Mouse (Mus musculus) spleen, adult 2 months (tissue): ENCODE measurements at regions not wholly inside any gene's neighbourhood (a gene's known extent, or its start where the extent isn't known, plus 50 kb on each side); places are given as distances from the start of the nearest gene placed in this dataset.

Experiments
- DNase-seq, 2 experiments: peaks; one replicate each; pipeline versions ENCODE4 v3.0.0 to v3.0.0-alpha.2; 2012 to 2021; ENCODE audit warnings: low spot score in 2 of 2, low read depth in 1 of 2
- H3K27ac ChIP-seq: fragments of 200-500 bp; 2 replicates; pipeline ENCODE4 v1.5.1; 2012; ENCODE audit warnings: low read length, inconsistent platforms; ENCODE audit not compliant: insufficient read depth
- H3K27me3 ChIP-seq: fragments of 200-500 bp; 2 replicates; pipeline ENCODE4 v1.6.1; 2012; ENCODE audit warnings: mild to moderate bottlenecking, moderate library complexity, low read length, inconsistent platforms; ENCODE audit not compliant: control insufficient read depth, insufficient read depth
- H3K36me3 ChIP-seq: fragments of 200-500 bp; 2 replicates; pipeline ENCODE4 v1.6.1; 2012; ENCODE audit warnings: mild to moderate bottlenecking, low read length, inconsistent platforms; ENCODE audit not compliant: control insufficient read depth, insufficient read depth
- H3K4me1 ChIP-seq: fragments of 200-500 bp; 2 replicates; pipeline ENCODE4 v1.6.1; 2011; ENCODE audit warnings: inconsistent platforms; ENCODE audit not compliant: control insufficient read depth, insufficient read depth, insufficient read length
- H3K4me3 ChIP-seq: fragments of 200-500 bp; 2 replicates; pipeline ENCODE4 v1.5.1; 2011; ENCODE audit warnings: mild to moderate bottlenecking, inconsistent platforms; ENCODE audit not compliant: insufficient read depth, insufficient read length; ENCODE audit errors: extremely low read depth
- CTCF ChIP-seq: fragments of 200-500 bp; IDR thresholded peaks from 2 replicates; pipeline ENCODE4 v1.5.1; 2011; ENCODE audit warnings: mild to moderate bottlenecking, inconsistent platforms; ENCODE audit not compliant: insufficient read depth, insufficient read length, insufficient replicate concordance; ENCODE audit errors: extremely low read depth
- POLR2A ChIP-seq: fragments of 200-500 bp; IDR thresholded peaks from 2 replicates; pipeline ENCODE4 v1.6.1; 2011; ENCODE audit warnings: low read depth, low read length, inconsistent platforms
- WGBS: fragments of 180-500 bp; shearing (Covaris S2); methylation state at CpG from one replicate; pipeline ENCODE4 v1.1.7; 2018; 5-methylcytosine and 5-hydroxymethylcytosine counted together

- no peak for DNase-seq
- Histone ChIP-seq H3K4me3 (no peak overlapping the region), H3K4me1 (peaks cover 9% of the 10 kb centered on the region; the same call in 1 of the 2 replicates), H3K36me3 (no peaks in the 10 kb centered on the region), H3K27ac (no peak overlapping the region), H3K27me3 (no peaks in the 10 kb centered on the region)
- 87% methylated on average over 13 of the region's 13 CpGs for WGBS
- TF ChIP-seq POLR2A (no peak), CTCF (no peak)
These were observed 61.1 kb upstream of the Smndc1 start for GRCm38 (mm10) chr19:53451388-53451922.

DNA sequence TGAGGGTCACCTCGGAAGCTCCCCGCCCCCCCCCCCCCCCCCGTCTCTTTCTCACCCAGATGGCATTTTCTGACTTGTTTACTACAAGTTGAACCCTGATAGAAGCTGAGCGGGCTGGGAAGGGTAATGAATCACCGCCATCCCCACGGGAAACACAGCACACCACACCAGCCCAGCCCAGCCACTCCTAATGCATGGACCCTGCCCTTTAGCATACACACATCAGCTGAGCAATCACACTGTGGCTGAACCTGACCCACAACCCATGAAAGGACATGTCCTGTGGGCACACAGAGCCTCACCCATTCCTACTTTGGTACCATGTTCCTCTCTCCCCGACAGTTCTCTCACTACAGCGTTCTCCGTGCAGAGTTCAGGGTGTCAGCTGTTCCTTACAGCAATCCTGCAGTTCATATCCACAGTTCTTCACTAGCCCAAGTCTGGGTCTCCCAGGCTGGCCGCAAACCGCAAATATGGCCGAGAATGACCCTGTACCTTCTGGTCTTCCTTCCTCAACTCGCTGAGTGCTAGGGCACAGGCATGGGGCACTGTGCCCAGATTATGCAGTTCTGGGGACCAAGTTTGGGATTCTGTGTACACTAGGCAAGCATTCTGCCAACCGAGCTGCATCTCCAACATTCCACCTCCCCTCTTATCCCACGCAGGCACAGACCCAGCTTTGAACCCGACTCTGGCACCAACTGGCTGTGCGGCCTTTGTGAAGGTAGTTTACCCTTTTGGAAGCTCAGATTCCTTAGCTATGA lies 60.4 kb upstream of the Smndc1 start:
- no peak for TF ChIP-seq POLR2A
- TF ChIP-seq CTCF = no peak
- 81% methylated on average over 16 of the region's 17 CpGs for WGBS
- no peak for DNase-seq
- no peaks in the 10 kb centered on the region for H3K27me3 ChIP-seq
- H3K4me1 ChIP-seq = peaks cover 15% of the 10 kb centered on the region; the same call in 1 of the 2 replicates
- no peaks in the 10 kb centered on the region for H3K36me3 ChIP-seq
- no peak overlapping the region for H3K4me3 ChIP-seq
- H3K27ac ChIP-seq = no peak overlapping the region

DNA sequence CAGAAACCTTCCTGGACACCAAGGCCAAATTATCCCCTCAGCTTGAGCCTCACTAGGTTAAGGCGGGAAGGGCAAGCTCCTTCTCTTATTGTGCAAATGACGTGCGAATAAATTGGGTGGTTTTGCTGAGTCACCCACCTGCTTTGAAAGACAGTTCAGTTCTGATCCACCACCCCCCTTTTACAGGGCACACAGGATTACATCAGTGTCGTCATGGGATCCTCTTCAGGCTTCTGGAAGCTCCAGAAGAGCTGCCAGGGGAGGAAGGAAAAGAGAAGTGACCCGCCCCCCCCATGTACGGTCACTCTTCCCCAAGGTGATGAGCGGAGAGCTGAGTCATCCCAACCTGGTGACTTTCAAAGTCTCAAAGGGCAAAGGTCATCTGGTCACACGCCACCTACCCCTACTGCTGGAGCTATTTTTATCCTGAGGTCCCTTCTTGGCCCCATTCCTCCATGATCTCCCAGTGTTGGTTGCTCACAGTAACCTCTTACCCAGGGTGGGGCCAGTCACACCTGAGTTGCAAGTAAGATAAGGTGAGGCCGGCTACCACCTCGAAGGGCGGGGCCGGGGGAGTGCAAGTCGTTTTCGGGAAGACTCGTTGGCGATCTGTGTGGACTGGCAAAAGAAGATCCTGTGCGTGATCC lies 58.9 kb upstream of the Smndc1 start:
- WGBS = 89% methylated on average over 17 of the region's 17 CpGs
- no peaks in the 10 kb centered on the region for H3K36me3 ChIP-seq
- H3K27me3 ChIP-seq = no peaks in the 10 kb centered on the region
- H3K4me3 ChIP-seq = no peak overlapping the region
- DNase-seq = no peak
- no peak overlapping the region for H3K27ac ChIP-seq
- TF ChIP-seq CTCF (no peak), POLR2A (no peak)
- H3K4me1 ChIP-seq = peaks cover 30% of the 10 kb centered on the region; the same call in 1 of the 2 replicates

GRCm38 (mm10) chr19:53448206-53448605 lies 57.8 kb upstream of the Smndc1 start:
- Histone ChIP-seq H3K4me3 (no peak overlapping the region), H3K27me3 (no peaks in the 10 kb centered on the region), H3K4me1 (peaks cover 39% of the 10 kb centered on the region; the same call in 1 of the 2 replicates), H3K27ac (no peak overlapping the region), H3K36me3 (no peaks in the 10 kb centered on the region)
- DNase-seq = no peak
- TF ChIP-seq CTCF = no peak
- TF ChIP-seq POLR2A = no peak
- WGBS = 82% methylated on average over 10 of the region's 10 CpGs

DNA sequence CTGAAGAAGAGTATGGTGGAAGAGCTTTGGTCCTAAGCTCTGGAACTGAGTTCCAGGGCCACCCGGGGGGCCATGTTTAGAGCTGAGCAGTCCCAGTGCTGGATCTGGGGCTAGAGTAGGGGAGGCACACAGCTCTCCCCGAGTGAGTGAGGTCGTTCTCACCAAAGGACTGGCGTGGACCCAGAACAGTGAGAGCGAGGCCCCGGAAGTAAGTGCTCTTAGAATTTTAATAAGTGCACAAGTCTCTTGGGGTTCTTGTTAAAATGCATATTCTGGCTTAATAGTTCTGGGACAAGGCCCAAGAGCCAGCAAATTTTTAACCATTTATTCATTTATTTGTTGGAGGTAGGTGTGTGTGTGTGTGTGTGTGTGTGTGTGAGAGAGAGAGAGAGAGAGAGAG lies 57.4 kb upstream of the Smndc1 start:
- Histone ChIP-seq H3K4me1 (peaks cover 41% of the 10 kb centered on the region; the same call in 1 of the 2 replicates), H3K4me3 (no peak overlapping the region), H3K27ac (no peak overlapping the region), H3K27me3 (no peaks in the 10 kb centered on the region), H3K36me3 (no peaks in the 10 kb centered on the region)
- no peak for DNase-seq
- WGBS = 68% methylated on average over 6 of the region's 6 CpGs
- TF ChIP-seq CTCF (no peak), POLR2A (no peak)

DNA sequence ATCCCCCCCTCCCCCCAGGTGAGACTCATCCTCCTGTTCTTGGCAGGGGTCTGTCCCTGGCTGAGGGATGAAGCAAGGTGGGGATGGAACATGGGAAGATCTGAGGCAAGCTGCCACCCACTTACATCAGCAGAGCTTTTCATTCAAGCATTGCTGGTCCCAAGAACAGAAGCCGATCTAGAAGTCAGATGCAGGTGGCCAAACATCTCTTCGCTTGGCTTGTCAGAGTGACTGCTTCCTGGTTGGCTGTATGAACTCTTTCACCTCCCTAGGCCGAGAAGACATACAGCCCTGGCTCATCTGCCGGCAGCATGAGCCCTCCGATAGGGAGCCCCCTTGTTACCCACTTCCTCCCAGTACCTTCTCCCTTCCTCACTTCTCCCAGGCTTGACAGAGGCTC lies 55.8 kb upstream of the Smndc1 start:
- DNase-seq = no peak
- Histone ChIP-seq H3K36me3 (no peaks in the 10 kb centered on the region), H3K27ac (peak overlapping the region; percentile 36), H3K4me3 (no peak overlapping the region), H3K27me3 (no peaks in the 10 kb centered on the region), H3K4me1 (peaks cover 51% of the 10 kb centered on the region; the same call in 1 of the 2 replicates)
- WGBS = 25% methylated on average over 5 of the region's 5 CpGs
- TF ChIP-seq POLR2A = no peak

- Histone ChIP-seq H3K4me1 (peaks cover 59% of the 10 kb centered on the region; the same call in 1 of the 2 replicates), H3K36me3 (no peaks in the 10 kb centered on the region), H3K27ac (no peak overlapping the region), H3K4me3 (no peak overlapping the region), H3K27me3 (no peaks in the 10 kb centered on the region)
- TF ChIP-seq POLR2A (no peak), CTCF (no peak)
- DNase-seq = no peak
- 77% methylated on average over 5 of the region's 5 CpGs for WGBS
These were observed 54.3 kb upstream of the Smndc1 start for GRCm38 (mm10) chr19:53444646-53445045.
